Comparison of ENCODE assay signal across 8 mouse cellular contexts in the genomic region with DNA sequence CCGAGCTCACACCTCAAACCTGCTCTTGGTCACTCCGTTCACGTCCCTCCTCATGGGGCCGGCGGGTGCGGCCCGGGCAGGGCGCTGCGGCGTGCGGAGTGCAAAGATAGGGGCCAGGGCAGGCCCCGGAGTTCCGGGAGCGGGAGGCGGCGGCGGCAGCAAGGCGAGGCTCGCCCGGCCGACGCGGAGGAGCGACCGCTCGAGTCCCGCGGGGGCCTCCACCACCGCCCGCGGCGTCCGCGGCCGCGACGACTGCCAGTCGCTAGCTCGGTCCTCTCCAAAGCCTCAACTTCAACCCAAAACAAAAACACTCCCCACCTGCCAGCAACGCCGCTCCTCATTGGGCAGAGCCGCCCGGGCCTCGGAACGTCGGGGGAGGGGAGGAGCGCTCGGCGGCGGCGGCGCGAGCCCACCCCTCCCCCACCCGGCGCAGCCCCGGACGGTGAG. TPM values are rescaled to one million over a fixed set of nuclear protein-coding genes. Genes with fewer than 3 reads are reported as not detected.
DNase-seq lines count a peak whose midpoint lies in the region; ATAC-seq lines count a peak whose summit lies in the region.

No protein-coding gene starts in this region.

- no peaks in the 10 kb centered on the region for H3K27me3 ChIP-seq in heart, embryonic 14.5 days (ENCODE audit: control insufficient read depth, insufficient read depth, low read length)
- H3K27me3 ChIP-seq in liver, embryonic 13.5 days: no peaks in the 10 kb centered on the region
- no peaks in the 10 kb centered on the region for H3K27me3 ChIP-seq in stomach, embryonic 16.5 days (ENCODE audit: control insufficient read depth, insufficient read depth, low read length)

- H3K9me3 ChIP-seq in heart, embryonic 14.5 days (ENCODE audit: control insufficient read depth, low read length): no peaks in the 10 kb centered on the region
- H3K9me3 ChIP-seq in liver, embryonic 13.5 days (replicated peaks): no peaks in the 10 kb centered on the region
- H3K9me3 ChIP-seq in stomach, embryonic 16.5 days (replicated peaks; ENCODE audit: control insufficient read depth, low read length): no peaks in the 10 kb centered on the region

- peak overlapping the region; percentile 96 for H3K9ac ChIP-seq in heart, embryonic 14.5 days (ENCODE audit: low read length)
- H3K9ac ChIP-seq in liver, embryonic 13.5 days: peak overlapping the region; percentile 89
- H3K9ac ChIP-seq in stomach, embryonic 16.5 days (ENCODE audit: low read length): peak overlapping the region; percentile 93

- H3K4me3 ChIP-seq in heart, embryonic 14.5 days (ENCODE audit: control insufficient read depth in 1 of 2, insufficient read depth in 1 of 2, low read depth in 1 of 2, low read length in 2 of 2): peak overlapping the region; percentile 61 to 94
- H3K4me3 ChIP-seq in liver, embryonic 13.5 days (replicated peaks): peak overlapping the region; percentile 84
- H3K4me3 ChIP-seq in stomach, embryonic 16.5 days (replicated peaks; ENCODE audit: low read length): peak overlapping the region; percentile 97

- H3K27ac ChIP-seq in heart, embryonic 14.5 days (replicated peaks in 1 of 2; ENCODE audit: control insufficient read depth in 1 of 2, insufficient read depth in 1 of 2, low read depth in 2 of 2, low read length in 2 of 2): peak overlapping the region; percentile 76 to 93
- peak overlapping the region; percentile 89 for H3K27ac ChIP-seq in liver, embryonic 13.5 days
- H3K27ac ChIP-seq in stomach, embryonic 16.5 days (ENCODE audit: low read length): peak overlapping the region; percentile 93

- peak; percentile 69 for ATAC-seq in erythroid progenitor cell, adult 5-6 weeks (replicated peaks; ENCODE audit: low FRiP score, poor library complexity, severe bottlenecking)
- peak; percentile 88 for ATAC-seq in heart, embryonic 14.5 days (ENCODE audit: insufficient number of reproducible peaks, insufficient read depth, low FRiP score, low read depth)
- ATAC-seq in liver, embryonic 13.5 days (ENCODE audit: low read depth): peak; percentile 82
- ATAC-seq in stomach, embryonic 16.5 days (ENCODE audit: insufficient read depth, low FRiP score): peak; percentile 89

- DNase-seq in CD4-positive helper T cell, adult 2 months (ENCODE audit: low read depth, low spot score): peak; percentile 91
- peak; percentile 82 for DNase-seq in brain, embryonic 18.5 days (ENCODE audit: low read depth, low spot score)
- peak; percentile 95 for DNase-seq in kidney, postnatal 14 days
- DNase-seq in liver, embryonic 13.5 days: peak; percentile 82
- DNase-seq in neural tube, embryonic 10.5 days (ENCODE audit: extremely low spot score, low spot score): peak; percentile 98

- under 1% methylated on average over 30 of the region's 57 CpGs for WGBS in heart, embryonic 14.5 days
- WGBS in liver, embryonic 13.5 days (ENCODE audit: insufficient replicate concordance): 0% methylated on average over 45 of the region's 57 CpGs
- under 1% methylated on average over 55 of the region's 57 CpGs for WGBS in stomach, embryonic 16.5 days

- H3K4me2 ChIP-seq in heart, embryonic 14.5 days (ENCODE audit: low read length): peak overlapping the region; percentile 88
- peak overlapping the region; percentile 100 for H3K4me2 ChIP-seq in liver, embryonic 13.5 days
- H3K4me2 ChIP-seq in stomach, embryonic 16.5 days (ENCODE audit: low read depth, low read length): peak overlapping the region; percentile 90

- H3K4me1 ChIP-seq in heart, embryonic 14.5 days (ENCODE audit: control insufficient read depth in 2 of 2, insufficient read depth in 2 of 2, low read length in 2 of 2): peaks cover 0 to 24% of the 10 kb centered on the region in 2 experiments; a peak in 2 of 4 replicates
- H3K4me1 ChIP-seq in liver, embryonic 13.5 days (replicated peaks): peaks cover 28% of the 10 kb centered on the region
- peaks cover 9% of the 10 kb centered on the region for H3K4me1 ChIP-seq in stomach, embryonic 16.5 days (ENCODE audit: control insufficient read depth, insufficient read depth, low read length)

- H3K36me3 ChIP-seq in heart, embryonic 14.5 days (ENCODE audit: control insufficient read depth, insufficient read depth, low read length): peaks cover 6% of the 10 kb centered on the region
- no peaks in the 10 kb centered on the region for H3K36me3 ChIP-seq in liver, embryonic 13.5 days
- no peaks in the 10 kb centered on the region for H3K36me3 ChIP-seq in stomach, embryonic 16.5 days (ENCODE audit: control insufficient read depth, insufficient read depth, low read length)

RNA-seq across cellular contexts. Expression of a gene that starts 0.9 kb away (rescaled TPM):
- total RNA-seq in erythroid progenitor cell, adult 5-6 weeks (2015; ENCODE audit: low replicate concordance): 8.6 and 13.4 TPM in 2 replicates
- total RNA-seq in erythroid progenitor cell, adult 5-6 weeks (2017; ENCODE audit: low replicate concordance): 1.4 and 7.7 TPM in 2 replicates
- 14.9 and 17.7 TPM in 2 replicates for polyA plus RNA-seq in heart, embryonic 14.5 days (2014; fragmentation: Nextera tagmentation; extraction: Ambion mirVana)
- 6.7 TPM in 2 replicates for polyA plus RNA-seq in liver, embryonic 13.5 days (2015; fragmentation: Nextera tagmentation; extraction: Ambion mirVana)
- polyA plus RNA-seq in stomach, embryonic 16.5 days (2015; fragmentation: Nextera tagmentation; extraction: Ambion mirVana): 13.3 and 17.8 TPM in 2 replicates

RNA-seq across cellular contexts. Expression of a gene that starts 43.8 kb away (rescaled TPM):
- 46.9 and 62.9 TPM in 2 replicates for total RNA-seq in erythroid progenitor cell, adult 5-6 weeks (2015; ENCODE audit: low replicate concordance)
- total RNA-seq in erythroid progenitor cell, adult 5-6 weeks (2017; ENCODE audit: low replicate concordance): 29.0 and 35.2 TPM in 2 replicates
- polyA plus RNA-seq in heart, embryonic 14.5 days (2014; fragmentation: Nextera tagmentation; extraction: Ambion mirVana): 40.2 TPM in 2 replicates
- 30.1 and 38.9 TPM in 2 replicates for polyA plus RNA-seq in liver, embryonic 13.5 days (2015; fragmentation: Nextera tagmentation; extraction: Ambion mirVana)
- polyA plus RNA-seq in stomach, embryonic 16.5 days (2015; fragmentation: Nextera tagmentation; extraction: Ambion mirVana): 46.4 and 53.3 TPM in 2 replicates

RNA-seq across cellular contexts. Expression of a gene that starts 53.5 kb away (rescaled TPM):
- 58.0 and 63.3 TPM in 2 replicates for total RNA-seq in erythroid progenitor cell, adult 5-6 weeks (2015; ENCODE audit: low replicate concordance)
- 61.8 and 66.0 TPM in 2 replicates for total RNA-seq in erythroid progenitor cell, adult 5-6 weeks (2017; ENCODE audit: low replicate concordance)
- polyA plus RNA-seq in heart, embryonic 14.5 days (2014; fragmentation: Nextera tagmentation; extraction: Ambion mirVana): 9.8 and 9.9 TPM in 2 replicates
- 5.4 and 5.9 TPM in 2 replicates for polyA plus RNA-seq in liver, embryonic 13.5 days (2015; fragmentation: Nextera tagmentation; extraction: Ambion mirVana)
- polyA plus RNA-seq in stomach, embryonic 16.5 days (2015; fragmentation: Nextera tagmentation; extraction: Ambion mirVana): 7.6 and 7.7 TPM in 2 replicates

Comparison
In these comparisons a context has a peak if more than half of its experiments do, and no peak if none do; other contexts are left out.
1. Peak in every context shown above with its lines: DNase-seq, ATAC-seq, H3K4me3 ChIP-seq and H3K27ac ChIP-seq.